ENCODE assay signal across 18 mouse cellular contexts in genomic region chr5:103540612-103541011, GRCm38 (mm10).
A peak's percentile ranks its signal among the peaks of the same experiment; 100 is the strongest.
DNase-seq lines count a peak whose midpoint lies in the region; ATAC-seq lines count a peak whose summit lies in the region.
"Had no signal": no experiment of that assay in that cellular context is flagged by ENCODE, and none has a peak within 500 bp of the region (broad histone marks: within the 10 kb centered on the region; RNA-seq: fewer than 3 reads in every experiment).

No protein-coding gene starts in this region.

- no peaks in the 10 kb centered on the region for H3K27me3 ChIP-seq in forebrain, embryonic 13.5 days
- H3K27me3 ChIP-seq in forebrain, embryonic 10.5 days (ENCODE audit: poor library complexity, severe bottlenecking) = no peaks in the 10 kb centered on the region
- H3K27me3 ChIP-seq in hindbrain, embryonic 16.5 days (replicated peaks; ENCODE audit: control insufficient read depth, insufficient read depth, low read length) = no peaks in the 10 kb centered on the region
- H3K27me3 ChIP-seq in hindbrain, embryonic 11.5 days (ENCODE audit: control insufficient read depth, insufficient read depth, low read length) = no peaks in the 10 kb centered on the region
- H3K27me3 ChIP-seq in limb, embryonic 10.5 days (ENCODE audit: low read depth, poor library complexity, severe bottlenecking) = no peaks in the 10 kb centered on the region
- H3K27me3 ChIP-seq: CH12.LX; embryonic facial prominence, embryonic 13.5 days; hindbrain, embryonic 15.5 days; Patski had no signal

- no peak overlapping the region for H3K4me2 ChIP-seq in forebrain, embryonic 13.5 days
- H3K4me2 ChIP-seq in hindbrain, embryonic 16.5 days (ENCODE audit: low read length) = 0 out of 2 replicates have a peak overlapping the region, but pooled peaks have one; percentile 10
- no peak overlapping the region for H3K4me2 ChIP-seq in hindbrain, embryonic 11.5 days (replicated peaks; ENCODE audit: low read depth, low read length)
- H3K4me2 ChIP-seq: embryonic facial prominence, embryonic 13.5 days; hindbrain, embryonic 15.5 days had no signal

- no peak for ATAC-seq in forebrain, embryonic 13.5 days
- ATAC-seq in hindbrain, embryonic 16.5 days = no peak
- no peak for ATAC-seq in hindbrain, embryonic 11.5 days (ENCODE audit: low FRiP score)
- ATAC-seq: activated CD4-positive, CD25-positive, alpha-beta regulatory T cell, adult 4 months; Patski had no signal

- DNase-seq in forebrain, embryonic 10.5 days (ENCODE audit: extremely low spot score, low spot score) = no peak
- DNase-seq in hindbrain, embryonic 11.5 days (ENCODE audit: low spot score) = no peak
- peak; percentile 3 for DNase-seq in limb, embryonic 10.5 days (ENCODE audit: low spot score)
- no peak for DNase-seq in B cell, adult 2 months
- no peak for DNase-seq in spleen, adult 18-20 months
- DNase-seq: adrenal gland, postnatal 14 days; cerebellum, adult 11-12 months; cerebellum, adult 9-10 months; gastrocnemius, postnatal 36 days; heart, adult 11 months; heart, postnatal 10 days had no signal

- H3K9me3 ChIP-seq in forebrain, embryonic 13.5 days (replicated peaks) = no peaks in the 10 kb centered on the region
- H3K9me3 ChIP-seq in forebrain, embryonic 10.5 days = no peaks in the 10 kb centered on the region
- no peaks in the 10 kb centered on the region for H3K9me3 ChIP-seq in hindbrain, embryonic 16.5 days (ENCODE audit: control insufficient read depth, low read length)
- H3K9me3 ChIP-seq in hindbrain, embryonic 11.5 days (ENCODE audit: control insufficient read depth, low read length) = no peaks in the 10 kb centered on the region
- no peaks in the 10 kb centered on the region for H3K9me3 ChIP-seq in limb, embryonic 10.5 days (replicated peaks)
- H3K9me3 ChIP-seq: embryonic facial prominence, embryonic 13.5 days; hindbrain, embryonic 15.5 days had no signal

- no peaks in the 10 kb centered on the region for H3K36me3 ChIP-seq in forebrain, embryonic 13.5 days (ENCODE audit: poor library complexity, severe bottlenecking)
- peaks cover 85% of the 10 kb centered on the region for H3K36me3 ChIP-seq in forebrain, embryonic 10.5 days (replicated peaks)
- H3K36me3 ChIP-seq in hindbrain, embryonic 16.5 days (ENCODE audit: control insufficient read depth, insufficient read depth, low read length) = no peaks in the 10 kb centered on the region
- no peaks in the 10 kb centered on the region for H3K36me3 ChIP-seq in hindbrain, embryonic 11.5 days (ENCODE audit: control insufficient read depth, insufficient read depth, low read length)
- peaks cover 15% of the 10 kb centered on the region for H3K36me3 ChIP-seq in limb, embryonic 10.5 days
- H3K36me3 ChIP-seq: hindbrain, embryonic 15.5 days had no signal

- no peak overlapping the region for H3K4me3 ChIP-seq in forebrain, embryonic 13.5 days
- H3K4me3 ChIP-seq in forebrain, embryonic 10.5 days = no peak overlapping the region
- no peak overlapping the region for H3K4me3 ChIP-seq in hindbrain, embryonic 16.5 days (ENCODE audit: low read length)
- no peak overlapping the region for H3K4me3 ChIP-seq in hindbrain, embryonic 11.5 days (ENCODE audit: low read depth, low read length)
- no peak overlapping the region for H3K4me3 ChIP-seq in limb, embryonic 10.5 days
- H3K4me3 ChIP-seq: embryonic facial prominence, embryonic 13.5 days; hindbrain, embryonic 15.5 days had no signal

- 0 out of 2 replicates have a peak overlapping the region, but pooled peaks have one; percentile 35 for H3K27ac ChIP-seq in forebrain, embryonic 13.5 days
- H3K27ac ChIP-seq in forebrain, embryonic 10.5 days = no peak overlapping the region
- H3K27ac ChIP-seq in hindbrain, embryonic 16.5 days (ENCODE audit: low read depth, low read length) = no peak overlapping the region; the same call in 1 of the 2 replicates
- no peak overlapping the region for H3K27ac ChIP-seq in hindbrain, embryonic 11.5 days (ENCODE audit: low read depth, low read length)
- no peak overlapping the region for H3K27ac ChIP-seq in limb, embryonic 10.5 days
- H3K27ac ChIP-seq: embryonic facial prominence, embryonic 13.5 days; hindbrain, embryonic 15.5 days had no signal

- H3K9ac ChIP-seq in forebrain, embryonic 13.5 days = no peak overlapping the region
- no peak overlapping the region for H3K9ac ChIP-seq in hindbrain, embryonic 16.5 days (ENCODE audit: low read depth, low read length)
- no peak overlapping the region for H3K9ac ChIP-seq in hindbrain, embryonic 11.5 days (ENCODE audit: low read depth, low read length)
- H3K9ac ChIP-seq: embryonic facial prominence, embryonic 13.5 days; hindbrain, embryonic 15.5 days had no signal

- peaks cover 13% of the 10 kb centered on the region for H3K4me1 ChIP-seq in forebrain, embryonic 13.5 days
- H3K4me1 ChIP-seq in forebrain, embryonic 10.5 days = no peaks in the 10 kb centered on the region
- H3K4me1 ChIP-seq in hindbrain, embryonic 16.5 days (ENCODE audit: control insufficient read depth, insufficient read depth, low read depth, low read length) = peaks cover 4% of the 10 kb centered on the region; the same call in 1 of the 2 replicates
- no peaks in the 10 kb centered on the region for H3K4me1 ChIP-seq in hindbrain, embryonic 11.5 days (replicated peaks; ENCODE audit: control insufficient read depth, insufficient read depth, low read length)
- no peaks in the 10 kb centered on the region for H3K4me1 ChIP-seq in limb, embryonic 10.5 days
- H3K4me1 ChIP-seq: hindbrain, embryonic 15.5 days had no signal

- 76% methylated on average over 6 of the region's 6 CpGs for WGBS in forebrain, embryonic 13.5 days
- WGBS in forebrain, embryonic 10.5 days = 89% methylated on average over 6 of the region's 6 CpGs
- 83% methylated on average over 6 of the region's 6 CpGs for WGBS in hindbrain, embryonic 16.5 days
- WGBS in hindbrain, embryonic 11.5 days = 94% methylated on average over 6 of the region's 6 CpGs
- 91% methylated on average over 6 of the region's 6 CpGs for WGBS in limb, embryonic 10.5 days
